Mouse (Mus musculus) monocyte, adult 5-6 weeks (primary cell): ENCODE data around the gene Jmjd8. TPM values are rescaled to one million over a fixed set of nuclear protein-coding genes. Genes with fewer than 3 reads are reported as not detected.

ENCODE experiments used
- total RNA-seq: library from RNA; stranded (forward); fragments of 200-1000, 200-491, 200-594 nt; gene quantifications from 3 replicates; pipeline ENCODE4 v1.2.3, GENCODE M21; 2017

Gene Jmjd8
- total RNA-seq, 1 experiment from 2014 or later = 11.0 TPM

Other genes with a start within 250 kb of the Jmjd8 start
- 10.4 to 17.8 TPM (median 11.8 TPM) in 3 replicates for gene Lmf1, start 249.8 kb upstream of the Jmjd8 start, total RNA-seq
- not detected in 3 replicates for gene Gng13, start 111.7 kb upstream of the Jmjd8 start, total RNA-seq
- gene Chtf18, start 101.4 kb upstream of the Jmjd8 start, total RNA-seq = 1.1 to 5.0 TPM (median 3.0 TPM) in 3 replicates
- 0.95 to 2.5 TPM in 2 of 3 replicates, not detected in the other for gene Rpusd1, start 101.2 kb upstream of the Jmjd8 start, total RNA-seq
- not detected in 3 replicates for gene Mslnl, start 92.8 kb upstream of the Jmjd8 start, total RNA-seq
- not detected in 3 replicates for gene Msln, start 74.5 kb upstream of the Jmjd8 start, total RNA-seq
- gene Narfl, start 55.1 kb upstream of the Jmjd8 start, total RNA-seq = 22.3 to 32.1 TPM (median 27.3 TPM) in 3 replicates
- gene Haghl, start 43.2 kb upstream of the Jmjd8 start, total RNA-seq = 16.0 to 49.1 TPM (median 25.3 TPM) in 3 replicates
- gene Ccdc78, start 42.3 kb upstream of the Jmjd8 start, total RNA-seq = not detected in 3 replicates
- gene Fam173a, start 36.0 kb upstream of the Jmjd8 start, total RNA-seq = 30.7 to 53.7 TPM (median 38.7 TPM) in 3 replicates
- not detected in 3 replicates for gene AC134908.4, start 33.2 kb upstream of the Jmjd8 start, total RNA-seq
- 5.1 to 6.4 TPM (median 6.1 TPM) in 3 replicates for gene Metrn, start 31.7 kb upstream of the Jmjd8 start, total RNA-seq
- gene Fbxl16, start 19.8 kb upstream of the Jmjd8 start, total RNA-seq = not detected in 3 replicates
- 10.7 to 16.6 TPM (median 15.6 TPM) in 3 replicates for gene Wdr24, start 5.2 kb upstream of the Jmjd8 start, total RNA-seq
- 74.5 to 81.4 TPM (median 75.3 TPM) in 3 replicates for gene Stub1, start 4.5 kb downstream of the Jmjd8 start, total RNA-seq
- 1.8 TPM in 1 of 3 replicates, not detected in the others for gene Rhbdl1, start 8.4 kb downstream of the Jmjd8 start, total RNA-seq
- gene Gm20683, start 12.9 kb downstream of the Jmjd8 start, total RNA-seq = 0.43 to 2.9 TPM (median 2.1 TPM) in 3 replicates
- 17.6 to 38.7 TPM (median 34.3 TPM) in 3 replicates for gene Rhot2, start 16.0 kb downstream of the Jmjd8 start, total RNA-seq
- gene Wdr90, start 32.6 kb downstream of the Jmjd8 start, total RNA-seq = 2.9 to 7.7 TPM (median 3.4 TPM) in 3 replicates
- gene Mcrip2, start 39.9 kb downstream of the Jmjd8 start, total RNA-seq = 1.1 to 5.7 TPM (median 1.6 TPM) in 3 replicates
- 1.3 to 10.0 TPM (median 7.0 TPM) in 3 replicates for gene Mettl26, start 46.2 kb downstream of the Jmjd8 start, total RNA-seq
- gene Wfikkn1, start 52.0 kb downstream of the Jmjd8 start, total RNA-seq = 1.0 to 2.1 TPM (median 1.4 TPM) in 3 replicates
- gene Rab40c, start 90.9 kb downstream of the Jmjd8 start, total RNA-seq = 3.5 to 7.1 TPM (median 3.8 TPM) in 3 replicates
- 13.5 to 34.1 TPM (median 18.4 TPM) in 3 replicates for gene Pigq, start 116.1 kb downstream of the Jmjd8 start, total RNA-seq
- gene Nhlrc4, start 116.1 kb downstream of the Jmjd8 start, total RNA-seq = not detected in 3 replicates
- gene A930017K11Rik, start 123.7 kb downstream of the Jmjd8 start, total RNA-seq = not detected in 3 replicates
- gene Capn15, start 156.9 kb downstream of the Jmjd8 start, total RNA-seq = 2.3 to 6.6 TPM (median 6.1 TPM) in 3 replicates
- gene Rab11fip3, start 240.7 kb downstream of the Jmjd8 start, total RNA-seq = 0.32 to 4.0 TPM (median 1.2 TPM) in 3 replicates